Comparison of ENCODE assay signal across 8 mouse cellular contexts in the genomic region with DNA sequence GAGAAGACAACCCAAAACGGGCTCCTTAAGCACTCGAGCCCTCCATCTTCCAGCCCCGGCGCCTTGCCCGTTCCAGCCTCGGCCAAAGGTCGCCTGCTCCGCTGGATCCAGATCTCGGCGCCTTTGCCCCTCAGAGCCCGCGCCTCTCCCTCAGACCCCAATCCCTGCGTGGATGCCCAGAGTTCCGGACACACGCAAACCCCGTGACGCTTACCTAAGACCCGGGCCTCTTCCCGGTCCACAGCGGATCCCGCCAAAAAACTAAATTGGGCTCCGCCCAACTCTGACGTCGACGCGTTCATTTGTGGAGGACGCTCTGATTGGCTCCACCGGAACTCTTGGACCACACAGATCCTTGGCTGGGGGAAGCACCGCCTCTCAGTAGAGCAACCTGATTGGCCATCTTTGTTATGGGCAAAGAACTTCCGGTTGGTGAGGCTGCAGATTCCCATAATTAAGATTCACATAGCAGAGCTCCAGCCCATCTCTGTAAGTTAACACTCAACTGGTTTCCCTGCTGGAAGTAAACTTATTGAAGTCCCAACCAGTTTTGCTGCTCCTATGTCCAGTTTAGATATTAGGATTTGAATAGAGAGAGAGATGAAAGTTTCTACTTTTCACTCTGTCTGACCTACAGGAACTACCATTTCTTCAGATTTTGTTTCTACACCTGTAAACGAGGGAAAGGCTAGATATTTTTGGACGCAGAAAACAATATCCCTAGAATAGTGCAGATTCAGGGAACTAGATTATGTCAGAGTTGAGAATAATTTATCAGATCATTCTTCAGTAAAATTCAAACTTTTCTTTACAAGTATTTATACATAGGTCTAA. TPM values are rescaled to one million over a fixed set of nuclear protein-coding genes. Genes with fewer than 3 reads are reported as not detected.
DNase-seq lines count a peak whose midpoint lies in the region; ATAC-seq lines count a peak whose summit lies in the region.

A gene (minus strand): TSS at position 301 of the 834 bp plus-strand sequence.

- peak within 1 kb of the TSS; percentile 65 for H3K27ac ChIP-seq in lung, embryonic 16.5 days (ENCODE audit: low read length)

- peak within 1 kb of the TSS; percentile 68 for H3K4me2 ChIP-seq in lung, embryonic 16.5 days (ENCODE audit: low read depth, low read length)

- H3K27me3 ChIP-seq in lung, embryonic 16.5 days (ENCODE audit: control insufficient read depth, insufficient read depth, low read depth, low read length): no peaks in the 10 kb centered on the region

- no peaks in the 10 kb centered on the region for H3K9me3 ChIP-seq in lung, embryonic 16.5 days (ENCODE audit: control insufficient read depth, low read length)

- H3K4me3 ChIP-seq in lung, embryonic 16.5 days (ENCODE audit: low read length): peak within 1 kb of the TSS; percentile 95

- peaks cover 8% of the 10 kb centered on the region for H3K4me1 ChIP-seq in lung, embryonic 16.5 days (replicated peaks; ENCODE audit: control insufficient read depth, insufficient read depth, low read length)

- peak; percentile 96 for DNase-seq in MEL-GATA-1-ER (ENCODE audit: extremely low read depth, low read depth)
- DNase-seq in cerebellum, adult 8-10 months: peak; percentile 69
- peak; percentile 98 for DNase-seq in forelimb bud, embryonic 11.5 days (ENCODE audit: low read depth, low spot score)
- DNase-seq in layer of hippocampus, adult 9-10 months (ENCODE audit: low spot score): peak; percentile 85
- peak; percentile 75 for DNase-seq in ovary, postnatal 10 days (ENCODE audit: low spot score)
- peak; percentile 86 to 87 for DNase-seq in thymus, postnatal 10 days (ENCODE audit: low spot score in 2 of 2)

- ATAC-seq in hematopoietic stem cell, adult 5-6 weeks (replicated peaks in 1 of 2; ENCODE audit: insufficient read depth in 1 of 2, low FRiP score in 2 of 2, low TSS enrichment in 1 of 2, low read depth in 1 of 2, poor library complexity in 2 of 2, severe bottlenecking in 2 of 2): peak; percentile 100
- peak; percentile 100 for ATAC-seq in lung, embryonic 16.5 days (ENCODE audit: low read depth)

- 2% methylated on average over 32 of the region's 32 CpGs for WGBS in lung, embryonic 16.5 days

- H3K9ac ChIP-seq in lung, embryonic 16.5 days (ENCODE audit: low read length): peak within 1 kb of the TSS; percentile 77

- peaks cover 9% of the 10 kb centered on the region for H3K36me3 ChIP-seq in lung, embryonic 16.5 days (ENCODE audit: control insufficient read depth, insufficient read depth, low read length)

RNA-seq across cellular contexts. Expression of the gene that starts here (rescaled TPM):
- total RNA-seq in hematopoietic stem cell, adult 5-6 weeks (2017): 42.3 and 71.5 TPM in 2 replicates
- polyA plus RNA-seq in lung, embryonic 16.5 days (2015; fragmentation: Nextera tagmentation; extraction: Ambion mirVana): 31.8 and 36.4 TPM in 2 replicates

Comparison
In these comparisons a context has a peak if more than half of its experiments do, and no peak if none do; other contexts are left out.
1. Peak in every context shown above with its lines: DNase-seq, ATAC-seq, H3K4me3 ChIP-seq and H3K27ac ChIP-seq.